22 mouse cellular contexts compared by ENCODE assay signal in the genomic region with DNA sequence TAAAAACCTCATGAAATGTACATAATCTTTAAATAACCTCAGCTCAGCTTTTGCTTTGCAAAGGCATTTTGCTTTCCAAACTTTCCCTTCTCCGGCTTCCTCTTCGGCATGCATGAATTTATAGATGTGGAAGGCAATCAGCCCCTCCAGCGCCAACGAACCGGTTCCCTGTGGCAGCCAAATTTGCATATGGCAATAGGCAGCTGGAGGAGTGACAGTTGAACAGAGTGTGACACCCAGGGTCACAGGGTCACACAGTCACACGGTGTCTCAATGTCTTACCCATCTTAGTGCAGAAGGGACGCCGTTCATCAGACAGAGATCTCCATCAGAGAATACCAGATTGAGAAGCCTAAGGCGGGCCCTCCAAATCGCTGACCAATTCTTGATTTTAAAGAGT. TPM values are rescaled to one million over a fixed set of nuclear protein-coding genes. Genes with fewer than 3 reads are reported as not detected.
DNase-seq lines count a peak whose midpoint lies in the region; ATAC-seq and TF ChIP-seq lines count a peak whose summit lies in the region.
"Had no signal": no experiment of that assay in that cellular context is flagged by ENCODE, and none has a peak within 500 bp of the region (broad histone marks: within the 10 kb centered on the region; RNA-seq: fewer than 3 reads in every experiment).

No protein-coding gene starts in this region.

- H3K4me2 ChIP-seq in hindbrain, embryonic 14.5 days (replicated peaks), result no peak overlapping the region
- no peak overlapping the region for H3K4me2 ChIP-seq in liver, postnatal 0 days (ENCODE audit: low read depth, low read length)
- no peak overlapping the region for H3K4me2 ChIP-seq in liver, embryonic 12.5 days
- H3K4me2 ChIP-seq: embryonic facial prominence, embryonic 12.5 days; forebrain, embryonic 13.5 days; forebrain, embryonic 15.5 days had no signal

- H3K27ac ChIP-seq in hindbrain, embryonic 10.5 days, result no peak overlapping the region
- H3K27ac ChIP-seq in hindbrain, embryonic 14.5 days, result no peak overlapping the region
- no peak overlapping the region for H3K27ac ChIP-seq in liver, postnatal 0 days (ENCODE audit: low read depth)
- no peak overlapping the region for H3K27ac ChIP-seq in liver, embryonic 12.5 days
- H3K27ac ChIP-seq: embryonic facial prominence, embryonic 10.5 days; embryonic facial prominence, embryonic 12.5 days; forebrain, embryonic 13.5 days; forebrain, embryonic 15.5 days had no signal

- no peaks in the 10 kb centered on the region for H3K27me3 ChIP-seq in hindbrain, embryonic 10.5 days (ENCODE audit: insufficient read depth, poor library complexity, severe bottlenecking)
- H3K27me3 ChIP-seq in hindbrain, embryonic 14.5 days (ENCODE audit: control insufficient read depth, insufficient read depth, low read length), result no peaks in the 10 kb centered on the region
- H3K27me3 ChIP-seq in liver, postnatal 0 days (ENCODE audit: insufficient read depth, low read length), result no peaks in the 10 kb centered on the region
- no peaks in the 10 kb centered on the region for H3K27me3 ChIP-seq in liver, embryonic 12.5 days (replicated peaks)
- H3K27me3 ChIP-seq in splenic B cell, adult 2 months (ENCODE audit: control insufficient read depth, insufficient read depth, low read length, poor library complexity, severe bottlenecking), result no peaks in the 10 kb centered on the region
- H3K27me3 ChIP-seq: embryonic facial prominence, embryonic 12.5 days; forebrain, embryonic 13.5 days; forebrain, embryonic 15.5 days had no signal

- TF ChIP-seq EP300 in liver, postnatal 0 days (IDR thresholded peaks at IDR 0.05; ENCODE audit: low read depth), result no peak

- peak; percentile 46 for DNase-seq in embryo, embryonic 10 days (ENCODE audit: low spot score)
- DNase-seq in embryo, embryonic 9.5 days (ENCODE audit: extremely low spot score), result no peak
- DNase-seq in hindbrain, embryonic 10.5 days (ENCODE audit: low spot score), result peak; percentile 43
- DNase-seq in hindbrain, embryonic 14.5 days (ENCODE audit: low spot score), result no peak
- DNase-seq in liver, postnatal 0 days, result peak; percentile 20
- DNase-seq in splenic B cell, adult 2 months (ENCODE audit: low read depth, low spot score), result peak; percentile 37
- no peak for DNase-seq in B cell, adult 2 months
- DNase-seq: adrenal gland, adult 2 months; adrenal gland, postnatal 10 days; adrenal gland, postnatal 25 days; cerebellum, adult 11 months; cerebellum, adult 18-20 months; cerebellum, adult 8-10 months; cerebellum, adult 9-11 months; cerebellum, postnatal 25 days; forebrain, postnatal 0 days had no signal

- ATAC-seq in hindbrain, embryonic 14.5 days (ENCODE audit: low FRiP score), result no peak
- no peak for ATAC-seq in liver, postnatal 0 days
- ATAC-seq in liver, embryonic 12.5 days, result no peak
- ATAC-seq: CD4-positive, CD25-positive, alpha-beta regulatory T cell, adult 4 months; forebrain, embryonic 13.5 days; forebrain, embryonic 15.5 days; forebrain, postnatal 0 days had no signal

- H3K9me3 ChIP-seq in hindbrain, embryonic 10.5 days, result no peaks in the 10 kb centered on the region
- no peaks in the 10 kb centered on the region for H3K9me3 ChIP-seq in hindbrain, embryonic 14.5 days (ENCODE audit: control insufficient read depth, low read length)
- no peaks in the 10 kb centered on the region for H3K9me3 ChIP-seq in liver, postnatal 0 days (ENCODE audit: low read length)
- no peaks in the 10 kb centered on the region for H3K9me3 ChIP-seq in liver, embryonic 12.5 days (replicated peaks)
- H3K9me3 ChIP-seq: embryonic facial prominence, embryonic 10.5 days; embryonic facial prominence, embryonic 12.5 days; forebrain, embryonic 13.5 days; forebrain, embryonic 15.5 days had no signal

- no peak for TF ChIP-seq CTCF in liver, postnatal 0 days (IDR thresholded peaks at IDR 0.05; ENCODE audit: low read depth)

- no peaks in the 10 kb centered on the region for H3K36me3 ChIP-seq in hindbrain, embryonic 10.5 days
- no peaks in the 10 kb centered on the region for H3K36me3 ChIP-seq in hindbrain, embryonic 14.5 days (replicated peaks; ENCODE audit: control insufficient read depth, insufficient read depth)
- H3K36me3 ChIP-seq in liver, postnatal 0 days (replicated peaks; ENCODE audit: insufficient read depth, low read length), result no peaks in the 10 kb centered on the region
- H3K36me3 ChIP-seq in liver, embryonic 12.5 days, result no peaks in the 10 kb centered on the region
- H3K36me3 ChIP-seq in splenic B cell, adult 2 months (ENCODE audit: control insufficient read depth, insufficient read depth, low read length, poor library complexity, severe bottlenecking), result no peaks in the 10 kb centered on the region
- H3K36me3 ChIP-seq: embryonic facial prominence, embryonic 10.5 days; embryonic facial prominence, embryonic 12.5 days; forebrain, embryonic 15.5 days had no signal

- H3K4me1 ChIP-seq in hindbrain, embryonic 10.5 days (replicated peaks), result peaks cover 6% of the 10 kb centered on the region
- H3K4me1 ChIP-seq in hindbrain, embryonic 14.5 days (replicated peaks; ENCODE audit: control insufficient read depth, insufficient read depth, low read length), result no peaks in the 10 kb centered on the region
- H3K4me1 ChIP-seq in liver, postnatal 0 days (ENCODE audit: insufficient read depth), result peaks cover 3% of the 10 kb centered on the region; the same call in 1 of the 2 replicates
- H3K4me1 ChIP-seq in liver, embryonic 12.5 days, result no peaks in the 10 kb centered on the region
- H3K4me1 ChIP-seq: embryonic facial prominence, embryonic 10.5 days; embryonic facial prominence, embryonic 12.5 days; forebrain, embryonic 13.5 days; forebrain, embryonic 15.5 days had no signal

- H3K4me3 ChIP-seq in hindbrain, embryonic 10.5 days, result no peak overlapping the region
- H3K4me3 ChIP-seq in hindbrain, embryonic 14.5 days (replicated peaks; ENCODE audit: low read length), result no peak overlapping the region
- H3K4me3 ChIP-seq in liver, postnatal 0 days (ENCODE audit: low read depth, low read length), result no peak overlapping the region
- no peak overlapping the region for H3K4me3 ChIP-seq in liver, embryonic 12.5 days
- H3K4me3 ChIP-seq: embryonic facial prominence, embryonic 10.5 days; embryonic facial prominence, embryonic 12.5 days; forebrain, embryonic 13.5 days; forebrain, embryonic 15.5 days had no signal

- no peak overlapping the region for H3K9ac ChIP-seq in hindbrain, embryonic 14.5 days
- no peak overlapping the region for H3K9ac ChIP-seq in liver, postnatal 0 days (replicated peaks)
- no peak overlapping the region for H3K9ac ChIP-seq in liver, embryonic 12.5 days
- H3K9ac ChIP-seq: embryonic facial prominence, embryonic 12.5 days; forebrain, embryonic 13.5 days; forebrain, embryonic 15.5 days; forebrain, postnatal 0 days had no signal

- WGBS in hindbrain, embryonic 10.5 days, result 56% methylated on average over 10 of the region's 10 CpGs
- WGBS in hindbrain, embryonic 14.5 days, result 40% methylated on average over 10 of the region's 10 CpGs
- 72% methylated on average over 10 of the region's 10 CpGs for WGBS in liver, postnatal 0 days (ENCODE audit: insufficient replicate concordance)
- WGBS in liver, embryonic 12.5 days (ENCODE audit: insufficient replicate concordance), result 78% methylated on average over 10 of the region's 10 CpGs

RNA-seq across cellular contexts. Expression of a gene that starts 45.4 kb away (rescaled TPM):
- polyA plus RNA-seq in hindbrain, embryonic 10.5 days (2016; fragmentation: Nextera tagmentation; extraction: Ambion mirVana), result 2.1 and 2.2 TPM in 2 replicates
- polyA plus RNA-seq in hindbrain, embryonic 14.5 days (2014; fragmentation: Nextera tagmentation; extraction: Ambion mirVana), result 0.98 and 1.7 TPM in 2 replicates
- polyA plus RNA-seq in liver, postnatal 0 days (2015; fragmentation: Nextera tagmentation; extraction: Ambion mirVana), result 2.0 and 2.2 TPM in 2 replicates
- polyA plus RNA-seq in liver, embryonic 12.5 days (2016; fragmentation: Nextera tagmentation; extraction: Ambion mirVana), result 1.4 and 2.6 TPM in 2 replicates
- polyA plus RNA-seq: CD4-positive, CD25-positive, alpha-beta regulatory T cell, adult 4 months had no signal

Comparison
In these comparisons a context has a peak if more than half of its experiments do, and no peak if none do; other contexts are left out.
1. DNase-seq: peak in embryo, embryonic 10 days (single experiment), hindbrain, embryonic 10.5 days (single experiment), liver, postnatal 0 days (single experiment) and splenic B cell, adult 2 months (single experiment); none in embryo, embryonic 9.5 days (single experiment), hindbrain, embryonic 14.5 days (single experiment) and B cell, adult 2 months (0 of 2).